Mouse (Mus musculus) heart, embryonic 15.5 days (tissue): ENCODE data around the gene Foxd2. TPM values are rescaled to one million over a fixed set of nuclear protein-coding genes. Genes with fewer than 3 reads are reported as not detected.

Experiments used
- ATAC-seq: fragments of 200-750 bp; cut with Nextera tagmentation; replicated peaks from 2 replicates; pipeline ENCODE4 v1.8.0; 2017; ENCODE audit warnings: low read depth, moderate TSS enrichment; ENCODE audit not compliant: insufficient number of reproducible peaks, insufficient read depth, low FRiP score
- H3K27ac ChIP-seq: fragments of 300-500 bp; sonication (generic); 2 replicates; pipeline ENCODE4 v1.5.1; 2015; ENCODE audit warnings: mild to moderate bottlenecking, inconsistent platforms
- H3K27me3 ChIP-seq: fragments of 300-500 bp; sonication (generic); 2 replicates; pipeline ENCODE4 v1.6.1; 2015; ENCODE audit warnings: inconsistent platforms
- H3K36me3 ChIP-seq: fragments of 300-500 bp; sonication (generic); 2 replicates; pipeline ENCODE4 v1.6.1; 2015; ENCODE audit warnings: mild to moderate bottlenecking, inconsistent platforms
- H3K4me1 ChIP-seq: fragments of 300-500 bp; sonication (generic); replicated peaks from 2 replicates; pipeline ENCODE4 v1.6.1; 2015; ENCODE audit warnings: inconsistent platforms
- H3K4me2 ChIP-seq: fragments of 300-500 bp; sonication (generic); 2 replicates; pipeline ENCODE4 v1.6.1; 2015; ENCODE audit warnings: inconsistent platforms, mild to moderate bottlenecking, moderate library complexity
- H3K4me3 ChIP-seq: fragments of 300-500 bp; sonication (generic); 2 replicates; pipeline ENCODE4 v1.5.1; 2015; ENCODE audit warnings: mild to moderate bottlenecking, inconsistent platforms
- H3K9ac ChIP-seq: fragments of 300-500 bp; sonication (generic); 2 replicates; pipeline ENCODE4 v1.6.1; 2015; ENCODE audit warnings: mild to moderate bottlenecking, inconsistent platforms
- H3K9me3 ChIP-seq: fragments of 300-500 bp; sonication (generic); replicated peaks from 2 replicates; pipeline ENCODE4 v1.6.1; 2016; ENCODE audit warnings: inconsistent platforms
- WGBS: fragments of 180-500 bp; shearing (Covaris S2); methylation state at CpG from one replicate; pipeline ENCODE4 v1.1.7; 2015; ENCODE audit warnings: mixed read lengths; 5-methylcytosine and 5-hydroxymethylcytosine counted together
- polyA plus RNA-seq: library from polyadenylated mRNA; unstranded; fragments of >200 nt; fragmentation: Nextera tagmentation; extraction: Ambion mirVana; gene quantifications from 2 replicates; pipeline ENCODE4 v1.2.1, GENCODE M21; 2015

Foxd2 gene
- polyA plus RNA-seq, 1 experiment from 2014 or later, result not detected

GRCm38 (mm10) chr4:114937459-114938047, 28.9 kb upstream of the Foxd2 start:
- no peak overlapping the region for H3K9ac ChIP-seq
- WGBS, result 64% methylated on average over 4 of the region's 4 CpGs

DNA sequence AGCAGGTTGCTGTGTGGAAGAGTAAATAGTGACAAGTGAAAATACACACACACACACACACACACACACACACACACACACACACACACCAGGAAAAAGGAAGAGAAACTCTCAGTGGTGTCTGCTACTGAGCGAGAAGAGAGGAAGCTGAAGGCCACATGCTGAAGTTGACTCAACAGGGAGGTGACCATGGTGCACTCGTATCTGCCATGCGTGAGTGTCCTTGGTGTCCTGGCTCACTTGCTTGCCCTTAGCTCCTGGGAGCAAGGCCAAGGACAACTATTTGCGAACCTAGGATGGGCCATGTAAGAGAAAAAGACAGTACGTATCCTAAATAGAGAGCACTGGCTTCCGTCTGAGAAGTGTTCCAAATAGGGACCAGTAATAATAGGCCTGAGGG, 25.5 kb upstream of the Foxd2 start:
- Histone ChIP-seq H3K4me2 (no peak overlapping the region), H3K9ac (no peak overlapping the region), H3K36me3 (no peaks in the 10 kb centered on the region), H3K27me3 (peaks cover 59% of the 10 kb centered on the region), H3K27ac (no peak overlapping the region), H3K4me1 (no peaks in the 10 kb centered on the region), H3K4me3 (no peak overlapping the region), H3K9me3 (no peaks in the 10 kb centered on the region)
- WGBS, result 82% methylated on average over 6 of the region's 6 CpGs
- ATAC-seq, result no peak

More at GRCm38 (mm10) chr4:114937459-114938047, 28.9 kb upstream of the Foxd2 start:
- ATAC-seq, result no peak
- Histone ChIP-seq H3K27ac (no peak overlapping the region), H3K4me1 (no peaks in the 10 kb centered on the region), H3K4me3 (no peak overlapping the region), H3K27me3 (peaks cover 39% of the 10 kb centered on the region), H3K4me2 (no peak overlapping the region), H3K36me3 (no peaks in the 10 kb centered on the region), H3K9me3 (no peaks in the 10 kb centered on the region)

DNA sequence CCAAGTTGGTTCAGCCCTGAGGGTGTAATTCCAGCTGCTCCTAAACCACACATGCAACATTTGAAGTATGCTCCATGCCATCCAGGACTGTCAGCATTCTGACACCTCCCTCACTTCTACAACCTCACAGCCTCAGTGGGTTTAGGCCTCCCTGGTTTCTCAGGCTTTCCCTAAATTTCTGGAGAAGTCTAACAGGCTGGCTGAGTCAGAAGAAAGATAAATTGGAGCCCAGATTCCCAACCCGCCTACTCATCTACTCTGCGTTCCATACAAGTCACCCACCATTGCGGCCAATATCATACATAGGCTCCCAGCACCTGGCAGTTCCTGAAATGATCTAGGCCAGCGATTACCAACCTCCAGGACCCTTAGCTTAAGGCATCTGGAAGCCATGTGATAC, 24.1 kb upstream of the Foxd2 start:
- Histone ChIP-seq H3K27me3 (peaks cover 65% of the 10 kb centered on the region), H3K36me3 (no peaks in the 10 kb centered on the region), H3K4me3 (no peak overlapping the region), H3K9ac (no peak overlapping the region), H3K4me2 (no peak overlapping the region), H3K9me3 (no peaks in the 10 kb centered on the region), H3K27ac (no peak overlapping the region), H3K4me1 (no peaks in the 10 kb centered on the region)
- WGBS, result 81% methylated on average over 4 of the region's 4 CpGs
- ATAC-seq, result no peak

- no peaks in the 10 kb centered on the region for H3K9me3 ChIP-seq
- no peaks in the 10 kb centered on the region for H3K36me3 ChIP-seq
- 41% methylated on average over 15 of the region's 15 CpGs for WGBS
- H3K4me2 ChIP-seq, result no peak overlapping the region
- H3K4me3 ChIP-seq, result no peak overlapping the region
- H3K4me1 ChIP-seq, result peaks cover 14% of the 10 kb centered on the region
- H3K27ac ChIP-seq, result no peak overlapping the region
- no peak overlapping the region for H3K9ac ChIP-seq
- peaks cover 86% of the 10 kb centered on the region for H3K27me3 ChIP-seq
- ATAC-seq, result no peak
These were observed 20.5 kb upstream of the Foxd2 start for GRCm38 (mm10) chr4:114929155-114929554.

- peak within 1 kb of the TSS; percentile 73 for H3K4me2 ChIP-seq
- WGBS, result 3% methylated on average over 25 of the region's 25 CpGs
- H3K4me1 ChIP-seq, result peaks cover 14% of the 10 kb centered on the region
- peaks cover 90% of the 10 kb centered on the region for H3K27me3 ChIP-seq
- no peaks in the 10 kb centered on the region for H3K9me3 ChIP-seq
- peak within 1 kb of the TSS; percentile 42 for H3K4me3 ChIP-seq
- no peak for ATAC-seq
- no peak within 1 kb of the TSS for H3K27ac ChIP-seq
- no peaks in the 10 kb centered on the region for H3K36me3 ChIP-seq
- H3K9ac ChIP-seq, result no peak within 1 kb of the TSS
These were observed 17.2 kb upstream of the Foxd2 start, which contains the start of gene Foxe3 for GRCm38 (mm10) chr4:114925917-114926312. TSS of gene Foxe3 (minus strand) at chr4:114926013.

DNA sequence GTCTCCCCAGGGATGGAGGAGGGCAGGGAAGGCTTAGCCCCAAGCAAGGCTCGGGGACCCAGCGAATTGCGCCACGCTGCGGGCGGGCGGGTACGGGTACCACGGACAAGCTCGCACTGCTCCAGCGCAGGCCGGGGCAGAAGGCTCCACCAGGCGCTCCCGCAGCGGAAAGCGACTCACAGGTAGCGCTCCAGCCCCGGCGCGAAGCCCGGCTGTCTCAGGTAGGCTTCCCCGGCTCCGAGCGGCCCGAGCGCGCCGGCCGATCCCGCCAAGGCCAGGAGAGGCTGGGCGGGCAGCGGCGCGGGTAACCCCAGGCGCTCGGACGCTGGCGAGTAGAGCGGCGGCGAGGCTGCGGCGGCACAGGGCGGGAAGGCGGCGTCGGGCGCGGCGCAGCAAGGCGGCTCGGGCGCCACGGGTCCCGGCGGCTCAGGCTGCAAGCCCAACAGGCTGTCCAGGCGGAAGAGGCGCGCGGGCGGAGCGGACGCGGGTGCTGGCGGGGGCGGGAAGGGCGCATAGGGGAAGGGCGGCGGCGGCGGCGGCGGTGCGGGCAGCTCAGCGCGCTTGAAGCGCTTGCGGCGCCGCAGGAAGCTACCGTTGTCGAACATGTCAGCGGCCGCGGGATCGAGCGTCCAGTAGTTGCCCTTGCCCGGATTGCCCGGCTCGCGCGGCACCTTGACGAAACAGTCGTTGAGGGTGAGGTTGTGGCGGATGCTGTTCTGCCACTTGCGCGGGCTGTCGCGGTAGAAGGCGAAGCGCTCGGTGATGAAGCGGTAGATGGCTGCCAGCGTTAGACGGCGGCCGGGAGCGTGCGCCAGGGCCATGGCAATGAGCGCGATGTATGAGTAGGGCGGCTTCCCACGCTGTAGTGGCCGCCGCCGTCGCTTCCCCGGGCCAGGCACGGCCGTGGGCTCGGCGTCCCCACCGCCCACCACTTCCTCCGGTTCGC, 16.6 kb upstream of the Foxd2 start:
- Histone ChIP-seq H3K9ac (no peak overlapping the region), H3K27me3 (peaks cover 87% of the 10 kb centered on the region), H3K4me2 (peak overlapping the region; percentile 73), H3K9me3 (no peaks in the 10 kb centered on the region), H3K27ac (no peak overlapping the region), H3K4me3 (peak overlapping the region; percentile 42), H3K4me1 (peaks cover 14% of the 10 kb centered on the region), H3K36me3 (no peaks in the 10 kb centered on the region)
- WGBS, result under 1% methylated on average over 125 of the region's 125 CpGs
- ATAC-seq, result 0 out of 2 replicates have a peak, but pooled peaks have one; percentile 56

DNA sequence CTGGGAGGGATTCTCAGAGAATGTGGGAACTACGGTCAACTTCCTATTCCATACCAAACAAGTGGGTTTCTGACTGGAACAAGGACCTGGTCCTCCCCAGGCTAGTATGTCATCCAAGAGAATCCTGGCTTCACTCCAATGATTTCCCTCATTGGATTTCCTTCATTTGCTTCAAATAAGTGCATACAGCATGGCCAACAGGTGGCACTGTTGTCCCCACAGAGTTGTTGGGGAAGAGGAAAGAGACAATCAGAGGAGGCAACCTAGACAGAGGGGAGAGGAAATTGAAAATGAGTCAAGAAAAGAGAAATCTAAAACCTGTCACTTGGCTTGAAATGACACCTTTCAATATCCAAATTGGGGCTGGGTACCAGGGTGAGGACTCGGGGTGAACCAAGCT, 8.4 kb upstream of the Foxd2 start:
- WGBS, result 40% methylated on average over 2 of the region's 2 CpGs
- no peak overlapping the region for H3K4me2 ChIP-seq
- H3K27me3 ChIP-seq, result peaks cover 75% of the 10 kb centered on the region
- no peak for ATAC-seq
- H3K9me3 ChIP-seq, result no peaks in the 10 kb centered on the region
- no peaks in the 10 kb centered on the region for H3K36me3 ChIP-seq
- H3K4me1 ChIP-seq, result 0 out of 2 replicates have a peak, but pooled peaks cover 11% of the 10 kb centered on the region
- H3K27ac ChIP-seq, result no peak overlapping the region
- no peak overlapping the region for H3K9ac ChIP-seq
- H3K4me3 ChIP-seq, result no peak overlapping the region

GRCm38 (mm10) chr4:114916056-114916455, 7.4 kb upstream of the Foxd2 start:
- H3K9me3 ChIP-seq, result no peaks in the 10 kb centered on the region
- no peak overlapping the region for H3K4me3 ChIP-seq
- H3K4me1 ChIP-seq, result 0 out of 2 replicates have a peak, but pooled peaks cover 11% of the 10 kb centered on the region
- ATAC-seq, result no peak
- no peak overlapping the region for H3K4me2 ChIP-seq
- no peak overlapping the region for H3K9ac ChIP-seq
- WGBS, result 45% methylated on average over 4 of the region's 4 CpGs
- H3K27ac ChIP-seq, result no peak overlapping the region
- peaks cover 77% of the 10 kb centered on the region for H3K27me3 ChIP-seq
- no peaks in the 10 kb centered on the region for H3K36me3 ChIP-seq

DNA sequence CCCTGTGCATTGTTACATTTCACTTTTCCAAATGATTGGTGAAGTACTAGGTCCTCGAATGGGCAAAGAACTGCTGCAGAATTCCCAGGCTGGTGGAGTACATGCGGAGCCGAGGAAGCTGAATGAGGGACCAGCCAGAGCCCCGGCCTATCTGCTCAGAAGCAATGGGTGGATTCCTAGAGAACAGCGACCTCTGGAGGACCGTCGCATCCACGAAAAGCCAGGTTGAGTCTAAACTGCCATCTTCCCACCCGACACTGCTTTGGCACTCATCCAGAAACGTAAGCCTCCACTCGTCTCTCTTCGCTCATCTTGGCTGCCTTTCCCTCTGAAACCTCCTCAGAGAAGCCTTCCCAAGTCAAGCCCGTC, 4.9 kb upstream of the Foxd2 start:
- ATAC-seq, result no peak
- Histone ChIP-seq H3K36me3 (no peaks in the 10 kb centered on the region), H3K4me3 (no peak overlapping the region), H3K4me1 (peaks cover 22% of the 10 kb centered on the region), H3K4me2 (no peak overlapping the region), H3K27ac (no peak overlapping the region), H3K27me3 (peaks cover 87% of the 10 kb centered on the region), H3K9me3 (no peaks in the 10 kb centered on the region), H3K9ac (no peak overlapping the region)
- 3% methylated on average over 13 of the region's 13 CpGs for WGBS

DNA sequence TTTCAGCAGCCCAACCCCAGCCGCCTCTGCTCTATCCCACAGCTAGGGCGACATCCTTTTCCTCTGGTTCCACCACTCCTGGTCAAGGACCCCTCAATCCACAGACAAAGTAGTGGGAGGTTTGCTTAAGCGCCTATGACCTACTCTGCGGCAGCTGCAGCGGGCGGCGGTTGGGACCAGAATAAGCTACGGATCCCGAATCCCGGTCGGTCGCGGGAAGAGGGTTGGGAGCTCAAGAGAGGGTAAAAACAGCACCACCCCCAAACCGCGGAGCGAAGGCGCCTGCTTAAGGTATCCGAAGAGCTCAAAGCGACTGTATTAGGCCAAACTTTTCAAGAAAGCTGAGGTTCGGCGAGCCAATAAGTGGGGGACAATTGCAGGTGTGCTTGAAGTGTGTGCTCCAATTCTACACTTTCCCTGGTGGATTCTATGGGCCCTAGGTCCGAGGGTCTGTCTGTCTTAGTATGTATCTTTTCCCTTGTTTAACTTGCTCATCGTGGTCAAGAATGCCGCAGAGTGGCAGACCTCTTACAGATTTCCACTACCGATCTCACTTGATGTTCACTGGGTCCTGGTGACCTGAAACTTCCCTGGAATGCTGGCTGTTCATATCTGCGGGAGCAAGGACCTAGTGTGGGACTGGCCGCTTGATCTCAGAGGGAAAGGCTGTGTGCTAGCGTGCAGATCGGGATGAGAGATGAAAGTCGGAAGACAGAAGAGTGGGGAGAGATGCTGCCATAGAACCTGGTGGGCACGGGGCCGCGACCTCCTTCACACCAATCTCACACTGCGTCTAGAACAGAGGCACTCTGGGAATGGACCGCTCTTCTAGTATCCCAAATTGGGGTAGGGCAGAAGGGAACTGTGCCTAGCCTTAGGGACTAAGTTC, 4.3 kb upstream of the Foxd2 start:
- Histone ChIP-seq H3K9me3 (no peaks in the 10 kb centered on the region), H3K4me1 (peaks cover 28% of the 10 kb centered on the region), H3K4me2 (no peak overlapping the region), H3K27me3 (peaks cover 93% of the 10 kb centered on the region), H3K27ac (no peak overlapping the region), H3K4me3 (no peak overlapping the region), H3K36me3 (no peaks in the 10 kb centered on the region), H3K9ac (no peak overlapping the region)
- no peak for ATAC-seq
- 8% methylated on average over 35 of the region's 35 CpGs for WGBS
